Mouse (Mus musculus) v-Abl transformed pro-B cells (cell line): ENCODE data around the gene Dld.

Experiments used
- in situ Hi-C, 2 experiments: fragments of 400-800 bp; cut with MboI; formaldehyde crosslinking; loops; one replicate each; pipeline ENCODE4 v1.15.1; 2025; ENCODE audit not compliant: unreplicated experiment in 2 of 2

Gene Dld

DNA sequence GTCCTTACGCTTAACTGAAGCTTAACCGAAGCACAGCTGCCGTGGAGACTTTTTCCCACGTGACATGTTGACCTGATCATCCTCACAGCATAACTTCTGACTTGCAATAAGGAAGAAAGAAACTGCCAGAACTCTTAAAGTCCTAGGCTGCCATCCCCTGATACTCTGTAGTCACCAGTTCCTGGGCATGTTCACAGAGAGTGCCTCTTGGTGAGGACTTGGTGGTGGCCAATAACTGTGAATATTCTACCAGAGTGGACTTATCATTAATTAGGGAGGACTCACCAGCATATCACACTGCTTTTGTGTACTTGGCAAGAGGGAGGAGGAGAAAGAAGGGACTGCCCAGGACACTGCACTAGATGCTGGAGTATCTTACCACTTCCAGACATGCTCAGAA lies 53.1 kb downstream of the Dld start:
- in situ Hi-C loops = no loop called here

DNA sequence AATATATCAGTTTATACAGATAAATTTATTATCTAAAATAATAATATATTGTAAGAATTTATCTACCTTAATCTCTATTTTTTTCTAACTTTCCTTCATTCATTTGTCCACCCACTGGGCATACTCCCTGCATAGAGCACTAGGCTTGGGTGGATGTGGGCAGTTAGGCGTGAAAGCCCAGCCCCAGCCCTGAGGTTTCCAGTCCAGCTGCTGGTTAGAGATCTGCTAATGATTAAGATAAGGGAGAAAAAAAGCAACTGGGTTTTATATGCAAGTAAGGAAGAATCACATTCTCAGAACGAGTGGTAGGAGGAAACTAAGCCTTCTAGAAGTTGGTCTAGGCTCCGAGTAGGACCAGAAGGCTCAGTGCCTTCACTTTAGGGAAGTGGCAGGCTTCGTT lies 55.2 kb downstream of the Dld start:
- in situ Hi-C loops = no loop called here

DNA sequence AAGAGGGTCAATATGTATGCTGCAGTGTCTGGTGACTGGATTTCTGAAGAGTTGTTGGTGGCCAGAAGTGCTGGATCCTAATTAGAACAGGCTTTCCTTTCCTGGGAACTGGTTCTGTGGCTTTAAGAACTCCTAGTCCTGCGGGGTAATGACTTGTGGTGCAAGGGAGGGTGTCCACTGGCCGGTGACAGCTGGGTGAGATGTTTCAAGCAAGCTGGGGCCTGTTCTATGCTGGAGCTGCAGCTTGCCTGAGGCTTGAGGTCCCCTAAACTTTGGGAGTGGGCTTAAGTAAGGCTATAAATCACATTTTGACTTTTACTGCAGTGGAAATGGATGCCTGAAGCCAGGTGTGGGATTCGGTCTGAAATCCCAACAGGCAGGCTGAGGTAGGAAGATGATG lies 55.7 kb downstream of the Dld start:
- in situ Hi-C loops = no loop called here

DNA sequence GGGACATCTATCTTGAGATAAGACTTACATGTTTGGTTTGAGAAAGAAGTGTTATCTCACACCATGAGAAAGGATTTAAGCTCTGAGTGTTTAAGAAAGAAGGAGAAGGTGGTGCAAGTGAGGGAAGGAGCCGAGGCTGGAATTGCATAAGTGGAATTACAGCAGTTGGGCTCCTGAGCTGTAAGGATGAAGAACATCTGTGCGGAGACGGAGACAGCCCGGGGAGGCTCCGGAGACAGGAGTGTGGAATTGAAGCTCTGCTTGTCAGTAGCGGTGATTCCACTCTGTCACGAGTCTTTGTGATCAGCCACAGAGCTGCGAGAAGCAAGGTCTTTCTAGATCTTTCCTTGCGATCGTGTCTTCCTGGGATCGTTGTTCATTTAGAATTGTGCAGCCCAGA lies 56.3 kb downstream of the Dld start:
- in situ Hi-C loops = no loop called here

DNA sequence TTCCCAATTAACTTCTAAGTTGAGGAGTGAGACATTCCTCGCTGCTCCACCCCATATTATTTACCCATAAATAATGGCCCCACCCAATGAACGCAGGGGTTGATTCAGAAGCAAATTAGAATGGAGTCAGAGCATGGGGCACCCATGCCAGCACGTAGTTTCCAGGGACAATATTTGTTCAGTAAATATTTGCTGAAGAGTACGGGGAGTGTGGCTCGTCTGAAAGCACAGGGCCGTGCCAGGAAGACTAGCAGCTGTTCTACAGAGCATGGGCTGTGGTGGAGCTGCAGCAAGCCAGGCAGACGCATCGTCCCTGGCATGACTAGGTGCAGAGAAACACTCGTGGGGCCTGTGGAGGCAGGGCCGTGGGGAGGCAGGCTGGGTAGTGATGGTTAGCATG lies 56.7 kb downstream of the Dld start:
- in situ Hi-C loops = no loop called here

DNA sequence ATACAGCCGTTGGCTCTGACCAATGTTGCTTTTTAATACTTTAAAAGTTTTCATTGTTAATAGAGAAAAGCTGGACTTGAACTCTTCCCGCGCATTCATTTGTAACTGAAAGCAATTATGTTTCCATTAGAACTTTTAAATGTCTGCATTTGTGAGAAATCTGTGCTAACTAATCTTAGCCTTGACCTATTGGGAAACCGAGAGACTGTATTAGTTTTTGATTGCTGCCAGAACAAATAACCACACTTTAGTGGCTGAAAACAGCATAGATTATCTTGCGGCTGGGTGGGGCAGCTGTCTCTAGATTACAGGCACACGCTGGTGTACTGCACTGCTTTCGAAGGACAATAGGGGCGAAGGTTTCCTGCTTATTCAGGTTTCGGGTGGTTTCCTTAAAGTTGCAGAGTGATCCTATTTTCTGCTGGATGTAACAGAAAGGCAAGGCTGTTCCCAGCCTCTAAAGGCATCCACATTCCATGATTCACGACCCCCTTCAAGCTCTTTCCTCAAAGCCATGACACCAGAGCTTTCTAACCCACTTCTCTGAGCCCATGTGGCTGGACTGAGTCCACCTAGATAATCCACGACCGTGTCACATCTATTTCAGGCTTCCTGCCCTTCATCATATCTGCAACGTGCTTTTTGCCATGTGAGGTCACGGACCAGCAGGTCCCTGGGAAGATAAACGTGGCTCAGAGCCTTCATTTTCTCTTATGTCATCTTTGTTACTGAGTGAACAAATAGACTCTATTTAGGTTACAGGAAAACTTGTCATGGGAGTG lies 57.7 kb downstream of the Dld start:
- in situ Hi-C loops = no loop called here

DNA sequence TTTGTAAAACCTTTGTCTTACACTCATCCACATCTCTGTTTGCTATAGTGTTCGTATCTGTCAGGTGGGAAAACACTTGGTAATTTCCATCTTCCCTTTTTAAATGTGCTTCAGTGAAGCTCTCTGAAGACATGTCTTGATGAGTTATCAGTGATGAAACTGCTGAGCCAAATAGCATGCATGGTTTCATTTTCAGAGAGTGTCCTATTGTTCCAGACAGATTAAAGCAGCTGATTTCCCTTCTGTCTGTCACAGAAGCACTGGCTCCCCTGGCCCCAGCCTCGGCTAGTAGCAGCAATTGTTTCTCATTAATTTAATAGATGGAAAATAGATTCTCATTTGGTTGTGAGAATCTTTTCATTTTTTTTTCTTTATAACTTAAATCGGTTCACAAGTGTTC lies 60.3 kb downstream of the Dld start:
- in situ Hi-C loops = no loop called here

DNA sequence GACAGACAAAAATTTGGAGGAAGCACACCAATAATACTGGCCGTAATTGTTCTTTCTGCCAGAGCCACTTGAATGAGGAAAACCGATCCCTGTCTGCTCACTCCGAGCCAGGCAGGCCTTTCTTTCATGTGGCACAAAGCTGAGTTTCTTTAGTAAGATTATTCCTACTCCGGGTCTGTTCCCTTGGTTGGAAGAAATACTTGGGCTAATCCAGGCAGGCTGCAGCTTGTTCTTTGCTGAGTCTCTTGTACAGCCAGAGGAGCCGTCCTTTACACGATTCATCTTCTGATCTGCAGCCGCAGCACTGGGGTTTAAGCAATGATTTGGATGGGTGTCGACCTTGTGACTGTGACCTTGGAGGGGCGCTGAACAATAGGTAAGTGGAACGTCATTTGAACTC lies 62.2 kb downstream of the Dld start:
- in situ Hi-C loops = no loop called here

DNA sequence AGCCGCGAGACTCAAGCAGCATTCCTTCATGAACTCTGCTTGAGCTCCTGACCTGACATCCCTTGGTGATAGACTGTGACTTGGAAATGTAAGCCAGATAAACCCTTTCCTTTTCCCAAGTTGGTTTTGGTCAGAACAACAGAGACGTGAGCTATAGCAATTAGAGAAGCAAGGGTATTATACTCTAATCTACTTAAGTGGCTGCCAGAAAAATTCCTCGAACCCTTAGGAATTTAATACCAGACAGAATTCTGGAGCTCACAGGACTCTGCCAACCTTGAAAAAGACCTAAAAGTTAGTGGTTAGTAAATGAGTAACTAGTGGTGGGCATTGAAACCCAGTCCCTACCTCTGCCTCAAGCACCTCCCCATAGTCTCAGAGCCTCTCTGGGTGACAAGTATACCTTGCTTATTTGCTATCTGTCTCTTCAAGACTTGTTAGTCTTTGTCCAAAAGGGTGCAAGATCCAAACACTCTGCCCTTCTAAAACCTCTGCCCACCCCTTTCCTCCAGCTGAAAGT lies 67.6 kb downstream of the Dld start:
- in situ Hi-C loops = no loop called here

DNA sequence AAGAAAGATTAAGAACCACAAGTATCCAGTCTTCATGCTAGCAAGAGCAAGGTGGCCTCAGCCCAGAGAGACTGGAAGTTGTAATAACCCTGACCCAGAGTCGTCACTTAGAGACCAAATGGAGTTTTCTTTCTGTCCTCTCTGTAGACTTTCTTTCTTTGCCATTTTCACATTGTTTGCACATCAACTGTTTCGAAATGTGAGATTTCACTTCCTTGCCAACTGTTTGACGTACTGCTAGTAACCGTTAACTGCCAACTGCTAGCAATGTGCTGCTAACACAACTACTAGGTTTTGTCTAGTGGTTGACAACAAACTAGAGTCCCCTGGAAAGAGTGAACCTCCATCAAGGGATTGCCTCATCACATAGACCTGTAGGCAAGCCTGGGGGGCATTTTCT lies 68.1 kb downstream of the Dld start:
- in situ Hi-C loops = no loop called here

DNA sequence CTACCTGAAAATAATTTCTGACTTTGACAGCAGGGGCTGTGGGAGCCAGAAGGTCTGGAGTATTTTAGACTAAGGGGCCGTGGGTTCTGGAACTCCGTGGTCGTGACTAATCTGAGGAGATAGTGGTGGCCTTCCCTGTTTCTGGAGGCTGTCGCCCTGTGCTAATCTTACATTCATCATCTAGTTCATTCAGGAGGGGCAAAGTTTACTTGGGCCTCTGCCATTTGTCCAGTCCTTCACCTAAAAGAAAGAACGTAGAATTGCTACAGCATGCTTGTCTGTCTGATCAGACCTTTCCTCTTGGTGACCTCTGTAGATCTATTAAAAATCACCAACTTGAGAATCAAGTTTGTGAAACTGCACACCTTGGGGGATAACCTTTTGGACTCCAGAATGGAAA lies 69.0 kb downstream of the Dld start:
- in situ Hi-C loops = no loop called here
